In the genomic region with DNA sequence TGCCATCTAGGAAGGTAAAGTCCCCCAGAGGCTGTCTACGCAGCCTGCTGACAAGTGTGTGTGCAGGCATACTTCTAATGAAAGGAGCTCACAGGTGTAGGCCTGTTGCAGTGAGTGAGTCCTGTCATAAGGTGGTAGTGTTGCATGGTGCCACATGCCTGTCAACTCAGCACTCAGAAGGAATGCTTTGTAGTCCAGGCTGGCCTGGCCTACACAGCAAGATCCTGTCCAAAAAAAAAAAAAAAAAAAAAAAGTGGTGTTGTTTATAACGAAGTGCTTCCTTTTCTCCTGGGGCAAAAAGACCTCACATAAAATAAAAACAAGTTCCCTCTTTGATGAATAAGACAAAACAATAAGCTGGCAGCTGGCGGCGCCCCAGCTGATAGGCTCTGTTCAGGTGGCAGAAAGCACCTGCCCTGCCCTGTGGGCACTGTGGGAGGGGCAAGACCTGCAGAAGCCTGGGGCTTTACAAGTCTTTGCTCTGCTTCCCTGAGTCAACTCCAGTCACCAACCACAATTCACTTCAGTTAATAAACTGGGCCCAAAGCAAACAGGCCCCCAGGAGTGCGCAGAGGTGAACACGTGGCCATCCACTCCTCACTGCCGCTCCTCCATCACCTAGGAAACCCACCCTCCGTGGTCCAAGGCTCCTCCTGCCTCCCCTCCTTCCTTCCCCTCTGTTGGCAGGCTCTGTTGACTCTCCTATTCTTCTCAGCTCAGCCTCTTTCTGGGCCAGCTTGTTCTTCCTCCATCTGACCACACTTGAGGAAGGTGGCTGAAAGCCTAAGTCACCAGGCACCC, we compare ENCODE assay signal across 8 mouse cellular contexts. TPM values are rescaled to one million over a fixed set of nuclear protein-coding genes. Genes with fewer than 3 reads are reported as not detected.
A peak's percentile ranks its signal among the peaks of the same experiment; 100 is the strongest.
DNase-seq lines count a peak whose midpoint lies in the region; ATAC-seq and TF ChIP-seq lines count a peak whose summit lies in the region.

No protein-coding gene starts in this region.

- no peak for TF ChIP-seq CTCF in spleen, adult 2 months (IDR thresholded peaks at IDR 0.05; ENCODE audit: extremely low read depth, insufficient read depth, insufficient read length, insufficient replicate concordance)

- no peak overlapping the region for H3K4me2 ChIP-seq in hindbrain, embryonic 16.5 days (ENCODE audit: low read length)
- H3K4me2 ChIP-seq in limb, embryonic 14.5 days (replicated peaks; ENCODE audit: low read depth, low read length, severe bottlenecking): no peak overlapping the region
- H3K4me2 ChIP-seq in neural tube, embryonic 15.5 days: no peak overlapping the region

- H3K4me1 ChIP-seq in spleen, adult 2 months (ENCODE audit: control insufficient read depth, insufficient read depth, insufficient read length): peaks cover 15% of the 10 kb centered on the region; the same call in 1 of the 2 replicates
- H3K4me1 ChIP-seq in hindbrain, embryonic 16.5 days (ENCODE audit: control insufficient read depth, insufficient read depth, low read depth, low read length): peaks cover 7% of the 10 kb centered on the region
- H3K4me1 ChIP-seq in limb, embryonic 14.5 days (ENCODE audit: control insufficient read depth, insufficient read depth, low read length): peaks cover 7% of the 10 kb centered on the region
- peaks cover 15% of the 10 kb centered on the region for H3K4me1 ChIP-seq in neural tube, embryonic 15.5 days

- peak overlapping the region; percentile 14 for H3K27ac ChIP-seq in spleen, adult 2 months (ENCODE audit: insufficient read depth, low read length)
- no peak overlapping the region; the same call in none of the 2 replicates for H3K27ac ChIP-seq in hindbrain, embryonic 16.5 days (ENCODE audit: low read depth, low read length)
- H3K27ac ChIP-seq in limb, embryonic 14.5 days (replicated peaks; ENCODE audit: low read depth, low read length): no peak overlapping the region
- H3K27ac ChIP-seq in neural tube, embryonic 15.5 days (replicated peaks): peak overlapping the region; percentile 51

- no peaks in the 10 kb centered on the region for H3K36me3 ChIP-seq in spleen, adult 2 months (ENCODE audit: control insufficient read depth, insufficient read depth, low read length)
- H3K36me3 ChIP-seq in hindbrain, embryonic 16.5 days (ENCODE audit: control insufficient read depth, insufficient read depth, low read length): no peaks in the 10 kb centered on the region
- no peaks in the 10 kb centered on the region for H3K36me3 ChIP-seq in limb, embryonic 14.5 days (ENCODE audit: control insufficient read depth, insufficient read depth, low read length)
- H3K36me3 ChIP-seq in neural tube, embryonic 15.5 days: no peaks in the 10 kb centered on the region

- H3K9ac ChIP-seq in hindbrain, embryonic 16.5 days (ENCODE audit: low read depth, low read length): 0 out of 2 replicates have a peak overlapping the region, but pooled peaks have one; percentile 1
- H3K9ac ChIP-seq in limb, embryonic 14.5 days (ENCODE audit: low read depth, low read length, severe bottlenecking): no peak overlapping the region
- no peak overlapping the region for H3K9ac ChIP-seq in neural tube, embryonic 15.5 days (replicated peaks)

- no peaks in the 10 kb centered on the region for H3K9me3 ChIP-seq in hindbrain, embryonic 16.5 days (ENCODE audit: control insufficient read depth, low read length)
- H3K9me3 ChIP-seq in limb, embryonic 14.5 days (ENCODE audit: control insufficient read depth, low read length): no peaks in the 10 kb centered on the region
- H3K9me3 ChIP-seq in neural tube, embryonic 15.5 days (replicated peaks): no peaks in the 10 kb centered on the region

- DNase-seq in cerebellum, adult 18-20 months: peak; percentile 44 to 55
- no peak for DNase-seq in cerebellum, adult 11 months
- DNase-seq in spleen, adult 2 months (ENCODE audit: low read depth in 1 of 2, low spot score in 2 of 2): no peak
- no peak for DNase-seq in spleen, adult 12 weeks (ENCODE audit: low spot score)
- DNase-seq in limb, embryonic 14.5 days (ENCODE audit: low spot score): no peak
- DNase-seq in adrenal gland, adult 18-20 months (ENCODE audit: low spot score in 2 of 2): no peak

- no peaks in the 10 kb centered on the region for H3K27me3 ChIP-seq in spleen, adult 2 months (ENCODE audit: control insufficient read depth, insufficient read depth, low read length)
- H3K27me3 ChIP-seq in hindbrain, embryonic 16.5 days (replicated peaks; ENCODE audit: control insufficient read depth, insufficient read depth, low read length): no peaks in the 10 kb centered on the region
- H3K27me3 ChIP-seq in limb, embryonic 14.5 days (ENCODE audit: control insufficient read depth, insufficient read depth, low read length): no peaks in the 10 kb centered on the region
- no peaks in the 10 kb centered on the region for H3K27me3 ChIP-seq in neural tube, embryonic 15.5 days (replicated peaks)

- WGBS in spleen, adult 2 months: 21% methylated on average over 8 of the region's 8 CpGs
- 36% methylated on average over 8 of the region's 8 CpGs for WGBS in hindbrain, embryonic 16.5 days
- 24% methylated on average over 8 of the region's 8 CpGs for WGBS in limb, embryonic 14.5 days
- 33% methylated on average over 8 of the region's 8 CpGs for WGBS in neural tube, embryonic 15.5 days

- TF ChIP-seq POLR2A in spleen, adult 2 months (IDR thresholded peaks at IDR 0.05; ENCODE audit: low read depth, low read length): no peak
- no peak for TF ChIP-seq POLR2A in limb, embryonic 14.5 days (IDR thresholded peaks at IDR 0.05; ENCODE audit: borderline replicate concordance, extremely low read depth, insufficient read depth, insufficient read length)

- no peak overlapping the region for H3K4me3 ChIP-seq in spleen, adult 2 months (ENCODE audit: extremely low read depth, insufficient read depth, insufficient read length)
- no peak overlapping the region for H3K4me3 ChIP-seq in hindbrain, embryonic 16.5 days (ENCODE audit: low read length)
- no peak overlapping the region for H3K4me3 ChIP-seq in limb, embryonic 14.5 days (replicated peaks; ENCODE audit: low read length)
- H3K4me3 ChIP-seq in neural tube, embryonic 15.5 days (replicated peaks): no peak overlapping the region

- ATAC-seq in hindbrain, embryonic 16.5 days: peak; percentile 88
- 0 out of 2 replicates have a peak, but pooled peaks have one; percentile 55 for ATAC-seq in limb, embryonic 14.5 days (ENCODE audit: low FRiP score, low read depth)
- peak; percentile 79 for ATAC-seq in neural tube, embryonic 15.5 days (ENCODE audit: low FRiP score)

RNA-seq across cellular contexts. Expression of a gene that starts 12.5 kb away (rescaled TPM):
- polyA plus RNA-seq in spleen, adult 2 months (2012; rRNA removed): 2.6 and 3.1 TPM in 2 replicates
- polyA plus RNA-seq in hindbrain, embryonic 16.5 days (2015; fragmentation: Nextera tagmentation; extraction: Ambion mirVana): 6.0 and 7.2 TPM in 2 replicates
- polyA plus RNA-seq in limb, embryonic 14.5 days (2012; rRNA removed): 6.6 and 7.5 TPM in 2 replicates
- polyA plus RNA-seq in limb, embryonic 14.5 days (2014; fragmentation: Nextera tagmentation; extraction: Ambion mirVana): 4.0 and 5.0 TPM in 2 replicates
- polyA plus RNA-seq in neural tube, embryonic 15.5 days (2015; fragmentation: Nextera tagmentation; extraction: Ambion mirVana): 3.9 and 6.2 TPM in 2 replicates
- total RNA-seq in adrenal gland, adult 18-20 months (2021): 10 to 100 TPM in 1 of 2 experiments, 1 to 10 TPM in 1; 9.1 to 17.9 TPM

RNA-seq across cellular contexts. Expression of a gene that starts 54.3 kb away (rescaled TPM):
- polyA plus RNA-seq in spleen, adult 2 months (2012; rRNA removed): 2.1 and 2.9 TPM in 2 replicates
- polyA plus RNA-seq in hindbrain, embryonic 16.5 days (2015; fragmentation: Nextera tagmentation; extraction: Ambion mirVana): 38.5 and 39.8 TPM in 2 replicates
- 37.9 and 39.9 TPM in 2 replicates for polyA plus RNA-seq in limb, embryonic 14.5 days (2012; rRNA removed)
- polyA plus RNA-seq in limb, embryonic 14.5 days (2014; fragmentation: Nextera tagmentation; extraction: Ambion mirVana): 62.6 and 66.8 TPM in 2 replicates
- polyA plus RNA-seq in neural tube, embryonic 15.5 days (2015; fragmentation: Nextera tagmentation; extraction: Ambion mirVana): 28.9 and 32.9 TPM in 2 replicates
- 10 to 100 TPM; 19.0 to 20.1 TPM for total RNA-seq in adrenal gland, adult 18-20 months (2021)

Comparison
In these comparisons a context has a peak if more than half of its experiments do, and no peak if none do; other contexts are left out.
1. DNase-seq: peak in cerebellum, adult 18-20 months (2 of 2); none in cerebellum, adult 11 months (single experiment), spleen, adult 2 months (0 of 2), spleen, adult 12 weeks (single experiment), limb, embryonic 14.5 days (single experiment) and adrenal gland, adult 18-20 months (0 of 2).
2. H3K27ac ChIP-seq: peak in spleen, adult 2 months (single experiment) and neural tube, embryonic 15.5 days (single experiment); none in hindbrain, embryonic 16.5 days (single experiment) and limb, embryonic 14.5 days (single experiment).
3. Peak in every context shown above with its lines, with median percentiles within 50 percentile points of each other: ATAC-seq.